ENCODE assay signal across 24 mouse cellular contexts in genomic region chr3:41350331-41350730, GRCm38 (mm10).
"Had no signal": no experiment of that assay in that cellular context is flagged by ENCODE, and none has a peak within 500 bp of the region (broad histone marks: within the 10 kb centered on the region; RNA-seq: fewer than 3 reads in every experiment).

No protein-coding gene starts in this region.

- H3K27me3 ChIP-seq: heart, embryonic 12.5 days; hindbrain, embryonic 13.5 days; hindbrain, embryonic 15.5 days; kidney, embryonic 15.5 days; limb, embryonic 13.5 days; limb, embryonic 15.5 days; liver, embryonic 12.5 days had no signal

- H3K27ac ChIP-seq: heart, embryonic 10.5 days; hindbrain, embryonic 13.5 days; hindbrain, embryonic 15.5 days; hindbrain, postnatal 0 days; kidney, embryonic 15.5 days; kidney, postnatal 0 days; limb, embryonic 13.5 days; limb, embryonic 15.5 days; liver, embryonic 12.5 days; liver, embryonic 14.5 days had no signal

- H3K36me3 ChIP-seq: heart, embryonic 10.5 days; heart, embryonic 12.5 days; hindbrain, embryonic 13.5 days; hindbrain, embryonic 15.5 days; kidney, embryonic 15.5 days; limb, embryonic 13.5 days; limb, embryonic 15.5 days; liver, embryonic 12.5 days had no signal

- DNase-seq: gastrocnemius, postnatal 14 days; gastrocnemius, postnatal 36 days; heart, adult 18-20 months; heart, postnatal 14 days; heart, postnatal 36 days; kidney, adult 11 months; kidney, adult 2 months; kidney, adult 9 months; kidney, postnatal 14 days; kidney, postnatal 36 days; layer of hippocampus, adult 9-11 months; layer of hippocampus, postnatal 36 days; left cerebral cortex, postnatal 4 days had no signal

- H3K4me1 ChIP-seq: hindbrain, embryonic 15.5 days; kidney, embryonic 15.5 days; limb, embryonic 15.5 days; liver, embryonic 12.5 days had no signal

- H3K4me3 ChIP-seq: heart, embryonic 10.5 days; heart, embryonic 12.5 days; hindbrain, embryonic 13.5 days; hindbrain, embryonic 15.5 days; kidney, embryonic 15.5 days; limb, embryonic 13.5 days; limb, embryonic 15.5 days; liver, embryonic 12.5 days had no signal
